Mouse (Mus musculus) midbrain, embryonic 10.5 days (tissue): ENCODE data around the gene Dnajb11. TPM values are rescaled to one million over a fixed set of nuclear protein-coding genes. Genes with fewer than 3 reads are reported as not detected.

ENCODE experiments used
- DNase-seq: peaks from one replicate; pipeline ENCODE4 v3.0.0-alpha.2; 2017; ENCODE audit warnings: low spot score
- H3K27ac ChIP-seq: fragments of 300-500 bp; sonication (generic); replicated peaks from 2 replicates; pipeline ENCODE4 v1.5.1; 2016; ENCODE audit warnings: mild to moderate bottlenecking
- H3K27me3 ChIP-seq: fragments of 300-500 bp; sonication (generic); 2 replicates; pipeline ENCODE4 v1.6.1; 2016; ENCODE audit warnings: low read depth, mild to moderate bottlenecking; ENCODE audit not compliant: poor library complexity, severe bottlenecking
- H3K36me3 ChIP-seq: fragments of 300-500 bp; sonication (generic); 2 replicates; pipeline ENCODE4 v1.6.1; 2016; ENCODE audit warnings: mild to moderate bottlenecking, moderate library complexity
- H3K4me1 ChIP-seq: fragments of 300-500 bp; sonication (generic); 2 replicates; pipeline ENCODE4 v1.6.1; 2016
- H3K4me3 ChIP-seq: fragments of 300-500 bp; sonication (generic); 2 replicates; pipeline ENCODE4 v1.5.1; 2016; ENCODE audit warnings: mild to moderate bottlenecking, moderate library complexity
- H3K9me3 ChIP-seq: fragments of 300-500 bp; sonication (generic); replicated peaks from 2 replicates; pipeline ENCODE4 v1.6.1; 2016; ENCODE audit warnings: mild to moderate bottlenecking
- WGBS: fragments of 180-500 bp; shearing (Covaris S2); methylation state at CpG from one replicate; pipeline ENCODE4 v1.1.7; 2016; 5-methylcytosine and 5-hydroxymethylcytosine counted together
- polyA plus RNA-seq: library from polyadenylated mRNA; unstranded; fragments of >200 nt; fragmentation: Nextera tagmentation; extraction: Ambion mirVana; gene quantifications from 2 replicates; pipeline ENCODE4 v1.2.1, GENCODE M21; 2016

Gene Dnajb11
- polyA plus RNA-seq, 1 experiment from 2014 or later, result 100 TPM

DNA sequence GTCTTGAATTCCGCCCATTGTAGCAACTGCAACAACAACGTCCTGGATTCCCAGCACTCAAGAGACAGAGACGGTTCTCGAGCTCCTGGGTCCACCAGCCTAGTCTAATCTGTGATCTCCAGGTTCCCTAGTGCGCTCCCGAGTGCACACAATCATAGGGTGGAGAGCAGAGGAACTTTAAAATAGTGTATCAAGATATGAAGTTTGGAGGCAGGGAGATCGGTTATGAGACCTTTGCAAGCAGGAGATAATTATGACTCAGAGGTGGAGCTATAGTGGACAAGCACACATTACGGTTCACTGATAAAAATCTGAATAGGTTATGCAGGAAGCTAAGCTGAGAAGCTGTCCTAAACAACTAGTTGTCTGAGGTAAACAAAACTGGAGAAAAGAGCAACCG, 872 bp upstream of the Dnajb11 start:
- Histone ChIP-seq H3K4me3 (peak overlapping the region; percentile 86), H3K27me3 (no peaks in the 10 kb centered on the region), H3K4me1 (peaks cover 21% of the 10 kb centered on the region), H3K9me3 (no peaks in the 10 kb centered on the region), H3K36me3 (peaks cover 21% of the 10 kb centered on the region), H3K27ac (peak overlapping the region; percentile 83)
- no peak for DNase-seq
- 21% methylated on average over 9 of the region's 9 CpGs for WGBS

DNA sequence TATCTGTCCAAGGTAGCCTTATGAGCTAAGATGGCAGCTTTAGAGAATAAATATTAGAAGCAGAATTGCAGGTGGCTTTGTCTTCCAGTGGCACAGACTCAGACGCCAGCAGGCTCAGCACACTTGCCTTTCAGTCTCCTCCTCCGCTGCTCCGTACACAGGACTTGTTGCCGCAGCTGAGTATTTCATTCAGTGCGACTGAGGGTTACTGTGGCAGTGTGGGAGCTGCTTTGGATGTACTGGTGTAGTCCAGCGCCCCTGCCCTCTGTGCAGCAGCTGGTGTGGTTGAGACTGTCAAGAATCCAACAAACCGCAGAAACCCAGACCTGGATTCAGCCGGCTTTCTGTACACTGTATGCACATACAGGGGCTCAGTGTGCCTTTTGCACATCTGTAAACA, 14.8 kb downstream of the Dnajb11 start:
- WGBS, result 97% methylated on average over 8 of the region's 8 CpGs
- H3K9me3 ChIP-seq, result no peaks in the 10 kb centered on the region
- H3K4me1 ChIP-seq, result no peaks in the 10 kb centered on the region
- H3K4me3 ChIP-seq, result no peak overlapping the region
- peaks cover 64% of the 10 kb centered on the region for H3K36me3 ChIP-seq
- DNase-seq, result no peak
- no peak overlapping the region for H3K27ac ChIP-seq
- H3K27me3 ChIP-seq, result no peaks in the 10 kb centered on the region

DNA sequence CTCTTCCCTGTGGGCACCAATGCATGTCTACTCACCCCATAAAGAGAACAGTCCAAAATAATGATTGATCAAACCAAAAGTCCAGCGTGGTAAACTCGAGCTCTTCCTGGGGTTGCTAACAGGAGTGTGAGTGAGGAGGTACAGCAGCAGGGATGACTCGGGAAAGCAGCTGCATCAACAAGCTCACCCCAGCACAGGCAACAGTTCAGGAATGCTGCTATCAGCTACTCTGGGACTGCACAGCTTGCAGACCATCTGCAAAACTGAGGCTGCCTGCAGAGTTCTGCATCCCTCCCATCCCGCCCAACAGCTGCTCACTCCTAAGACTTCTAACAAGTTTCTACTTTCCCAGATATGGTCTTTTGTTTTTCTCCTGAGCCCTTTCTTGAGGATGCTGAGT, 15.7 kb downstream of the Dnajb11 start:
- no peak overlapping the region for H3K27ac ChIP-seq
- no peaks in the 10 kb centered on the region for H3K4me1 ChIP-seq
- peaks cover 54% of the 10 kb centered on the region for H3K36me3 ChIP-seq
- DNase-seq, result no peak
- 75% methylated on average over 4 of the region's 4 CpGs for whole genome bisulfite sequencing
- no peak overlapping the region for H3K4me3 ChIP-seq
- H3K9me3 ChIP-seq, result no peaks in the 10 kb centered on the region
- H3K27me3 ChIP-seq, result no peaks in the 10 kb centered on the region

DNA sequence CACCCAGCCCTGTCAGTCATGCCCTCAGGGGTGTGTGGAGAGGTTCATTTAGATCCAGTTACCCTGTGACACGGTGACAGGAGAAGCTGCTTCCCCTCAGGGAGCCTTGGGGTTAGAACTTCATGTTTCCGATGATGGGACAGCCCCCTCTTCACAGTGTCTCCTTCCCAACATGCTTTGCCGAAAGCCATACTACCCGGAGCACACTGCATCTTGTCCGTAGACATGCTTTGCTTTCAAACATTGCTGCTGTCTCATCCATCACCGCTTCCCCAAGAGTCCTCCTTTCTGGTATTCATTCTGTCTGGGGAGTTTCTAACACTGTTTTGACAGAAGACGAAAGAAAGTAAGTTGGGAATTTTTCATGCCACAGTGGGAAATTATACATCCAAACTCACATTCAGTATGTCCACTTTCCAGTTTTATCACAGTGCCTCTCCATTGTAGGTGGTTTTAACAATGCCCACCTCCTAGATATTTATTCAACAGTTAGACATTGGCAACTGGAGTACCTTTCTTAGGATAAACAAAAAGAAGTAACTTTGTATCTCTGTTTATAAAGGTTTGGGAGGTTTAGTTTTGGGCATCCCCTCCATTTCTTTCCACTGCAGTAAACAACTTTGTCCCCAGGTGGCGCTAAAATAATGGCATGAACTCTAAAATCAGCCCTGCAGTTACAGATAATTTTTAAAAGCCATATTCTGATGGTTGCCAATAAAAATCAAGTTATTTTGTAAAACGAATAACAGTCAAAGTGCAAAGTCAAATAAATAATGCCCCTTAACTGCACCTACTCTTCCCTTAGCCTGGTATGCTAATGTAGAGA, 18.8 kb downstream of the Dnajb11 start:
- Histone ChIP-seq H3K27me3 (no peaks in the 10 kb centered on the region), H3K27ac (no peak overlapping the region), H3K4me1 (peaks cover 16% of the 10 kb centered on the region), H3K4me3 (no peak overlapping the region), H3K36me3 (peaks cover 23% of the 10 kb centered on the region), H3K9me3 (no peaks in the 10 kb centered on the region)
- no peak for DNase-seq
- 55% methylated on average over 9 of the region's 9 CpGs for WGBS

DNA sequence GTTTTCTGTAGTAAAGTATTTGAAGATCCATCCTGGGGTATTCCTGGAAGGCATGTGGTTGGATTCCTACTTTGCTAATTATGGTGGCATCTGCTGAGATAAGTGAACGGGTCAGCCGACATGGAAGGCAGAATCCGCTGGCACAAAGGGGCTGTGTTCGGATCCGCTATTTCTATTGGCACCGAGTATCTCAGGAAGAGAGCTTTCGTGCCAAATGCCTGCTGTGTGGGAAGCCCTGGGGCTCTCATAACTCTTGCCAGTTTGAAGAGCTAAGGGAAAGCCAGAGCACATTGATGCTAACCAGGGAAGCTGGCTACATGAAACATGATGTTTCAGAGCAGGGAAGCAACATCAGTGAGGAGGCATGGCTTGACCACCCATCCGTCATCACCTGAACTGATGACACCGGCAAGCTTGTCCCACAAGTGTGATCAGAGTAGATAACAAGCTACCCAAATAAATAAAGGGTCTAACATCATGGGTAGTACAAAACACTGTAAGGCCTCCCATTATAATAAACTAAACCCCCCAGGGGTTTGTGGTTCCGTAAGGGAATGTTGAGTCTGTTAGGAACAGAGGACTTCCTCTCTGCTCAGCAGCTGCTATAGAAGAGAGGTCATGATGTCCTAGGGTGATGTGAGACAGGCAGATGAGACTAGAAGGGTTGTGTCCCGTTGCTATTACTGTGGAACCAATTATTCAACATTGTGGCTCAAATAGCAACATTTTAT, 20.2 kb downstream of the Dnajb11 start:
- H3K9me3 ChIP-seq, result no peaks in the 10 kb centered on the region
- no peaks in the 10 kb centered on the region for H3K27me3 ChIP-seq
- DNase-seq, result no peak
- WGBS, result 83% methylated on average over 11 of the region's 11 CpGs
- H3K4me3 ChIP-seq, result no peak overlapping the region
- no peak overlapping the region for H3K27ac ChIP-seq
- H3K36me3 ChIP-seq, result peaks cover 10% of the 10 kb centered on the region
- peaks cover 16% of the 10 kb centered on the region for H3K4me1 ChIP-seq

DNA sequence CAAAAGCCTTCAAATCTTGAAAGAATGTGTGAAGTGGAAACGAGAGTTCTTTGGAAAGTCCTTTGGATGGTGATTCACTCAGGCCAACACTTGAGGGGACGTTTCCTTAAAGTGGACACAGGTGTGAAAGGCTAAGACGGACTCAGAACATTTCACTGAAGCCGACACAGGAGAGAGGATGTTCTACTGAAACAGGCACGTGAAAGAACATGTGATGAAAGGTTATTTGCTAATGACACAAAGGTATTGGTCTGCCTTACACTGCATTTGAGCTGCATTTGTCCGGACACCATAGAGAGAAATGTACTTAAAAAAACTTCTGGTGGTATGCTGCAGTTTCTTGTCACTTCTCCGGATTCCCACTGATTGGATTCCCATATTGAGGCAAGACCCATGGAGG, 21.1 kb downstream of the Dnajb11 start:
- Histone ChIP-seq H3K27ac (no peak overlapping the region), H3K27me3 (no peaks in the 10 kb centered on the region), H3K9me3 (no peaks in the 10 kb centered on the region), H3K4me3 (no peak overlapping the region), H3K36me3 (peaks cover under 1% of the 10 kb centered on the region; the same call in 1 of the 2 replicates), H3K4me1 (peaks cover 16% of the 10 kb centered on the region)
- WGBS, result 77% methylated on average over 7 of the region's 7 CpGs
- no peak for DNase-seq

DNA sequence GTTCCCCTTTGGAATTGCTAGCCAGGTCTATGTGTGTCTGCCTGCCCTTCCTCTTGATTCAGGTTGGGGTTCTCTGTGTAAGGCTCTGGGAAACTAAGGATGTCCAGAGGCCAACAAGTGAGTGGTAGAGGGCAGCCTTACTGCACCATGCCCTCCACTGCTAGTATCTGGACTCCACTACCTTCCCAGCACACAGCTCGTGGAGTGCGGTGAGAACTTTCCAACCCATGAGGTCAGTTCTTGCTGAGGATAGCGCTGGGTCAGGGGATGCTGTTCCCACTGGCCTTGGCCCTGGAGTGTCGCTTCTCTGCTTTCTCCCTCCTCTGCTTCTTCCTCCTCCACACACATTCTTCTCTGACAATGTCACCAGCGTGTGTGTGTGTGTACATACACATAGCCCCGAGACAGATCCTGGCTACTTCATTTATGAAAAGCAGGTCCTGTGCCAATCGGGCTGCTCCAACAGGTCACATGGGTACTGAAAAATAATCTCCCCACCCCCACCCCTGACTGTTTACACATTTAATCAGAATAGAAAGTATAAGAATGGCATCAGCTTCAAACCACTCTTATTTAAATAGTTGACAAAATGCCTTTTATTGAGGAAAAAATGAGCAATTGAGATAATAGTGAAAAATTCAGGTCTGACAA, 22.4 kb downstream of the Dnajb11 start:
- Histone ChIP-seq H3K4me3 (no peak overlapping the region), H3K27me3 (no peaks in the 10 kb centered on the region), H3K36me3 (no peaks in the 10 kb centered on the region), H3K27ac (0 out of 2 replicates have a peak overlapping the region, but pooled peaks have one; percentile 28), H3K4me1 (peaks cover 16% of the 10 kb centered on the region), H3K9me3 (no peaks in the 10 kb centered on the region)
- DNase-seq, result no peak
- 77% methylated on average over 7 of the region's 7 CpGs for WGBS

DNA sequence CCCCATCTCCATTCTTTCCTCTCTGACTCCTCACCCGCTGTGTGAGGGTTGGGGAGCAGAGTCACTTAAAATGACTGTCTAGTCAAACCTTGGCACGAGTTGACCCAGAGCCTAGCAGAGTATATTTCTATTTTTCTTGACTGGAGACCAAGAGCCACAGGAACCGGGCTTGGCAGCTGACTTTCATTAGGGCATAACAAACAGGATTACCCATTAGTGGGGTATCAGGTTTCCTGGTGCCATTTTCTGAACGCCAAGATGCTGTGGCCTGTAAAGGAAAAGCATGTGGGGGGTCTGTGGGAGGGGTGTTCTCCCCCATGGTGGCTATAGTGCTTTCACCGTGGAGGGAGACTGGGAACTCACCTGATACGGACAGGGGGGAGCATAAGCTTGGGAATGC, 23.3 kb downstream of the Dnajb11 start:
- DNase-seq, result peak; percentile 40
- WGBS, result 15% methylated on average over 6 of the region's 6 CpGs
- peak overlapping the region; percentile 14; the same call in 1 of the 2 replicates for H3K27ac ChIP-seq
- H3K4me1 ChIP-seq, result peaks cover 16% of the 10 kb centered on the region
- H3K27me3 ChIP-seq, result no peaks in the 10 kb centered on the region
- H3K4me3 ChIP-seq, result no peak overlapping the region
- no peaks in the 10 kb centered on the region for H3K36me3 ChIP-seq
- H3K9me3 ChIP-seq, result no peaks in the 10 kb centered on the region

DNA sequence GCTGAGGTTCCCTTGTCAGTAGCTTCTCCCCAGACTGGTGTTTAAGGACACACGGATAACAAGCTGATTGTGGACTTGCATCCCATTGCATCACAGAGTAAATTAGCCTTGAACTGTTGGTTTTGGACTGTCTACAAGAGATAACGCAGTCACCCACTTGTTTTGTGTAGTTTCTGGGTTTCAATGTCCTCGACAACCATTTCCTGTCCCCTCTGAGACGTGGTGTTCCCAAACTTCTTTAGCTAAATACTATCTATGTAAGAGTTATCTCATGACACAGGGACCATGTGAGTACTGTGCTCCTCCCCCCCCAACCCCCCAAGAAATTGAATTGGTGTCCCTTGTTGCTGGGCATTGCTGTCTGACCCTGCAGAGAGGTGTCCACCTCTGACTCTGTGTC, 23.8 kb downstream of the Dnajb11 start:
- H3K27ac ChIP-seq, result no peak overlapping the region
- no peak overlapping the region for H3K4me3 ChIP-seq
- no peaks in the 10 kb centered on the region for H3K27me3 ChIP-seq
- no peak for DNase-seq
- no peaks in the 10 kb centered on the region for H3K9me3 ChIP-seq
- no peaks in the 10 kb centered on the region for H3K36me3 ChIP-seq
- peaks cover 16% of the 10 kb centered on the region for H3K4me1 ChIP-seq
- WGBS, result 79% methylated on average over 4 of the region's 4 CpGs

DNA sequence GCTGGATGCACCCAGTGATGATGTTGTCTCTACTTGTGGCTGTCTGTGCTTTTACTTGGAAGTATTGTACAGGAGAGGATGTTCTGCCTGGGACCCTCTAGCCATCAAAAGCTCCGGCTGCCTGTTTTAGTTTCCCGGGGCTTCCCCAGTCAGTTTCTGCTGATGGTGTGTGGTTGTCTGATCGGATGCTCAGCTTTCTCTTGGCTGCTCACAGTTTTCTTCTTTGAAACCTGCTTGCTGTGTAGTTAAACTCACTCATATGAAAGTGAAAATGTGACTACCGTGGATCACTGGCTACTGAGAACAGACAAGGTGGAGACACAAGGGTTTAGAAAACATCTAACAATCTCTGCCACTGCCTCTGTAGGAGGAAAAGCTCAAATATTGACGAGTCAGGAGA, 25.8 kb downstream of the Dnajb11 start:
- 78% methylated on average over 5 of the region's 5 CpGs for WGBS
- DNase-seq, result no peak
- Histone ChIP-seq H3K4me3 (no peak overlapping the region), H3K4me1 (peaks cover 19% of the 10 kb centered on the region), H3K27me3 (no peaks in the 10 kb centered on the region), H3K27ac (no peak overlapping the region), H3K9me3 (no peaks in the 10 kb centered on the region), H3K36me3 (no peaks in the 10 kb centered on the region)

DNA sequence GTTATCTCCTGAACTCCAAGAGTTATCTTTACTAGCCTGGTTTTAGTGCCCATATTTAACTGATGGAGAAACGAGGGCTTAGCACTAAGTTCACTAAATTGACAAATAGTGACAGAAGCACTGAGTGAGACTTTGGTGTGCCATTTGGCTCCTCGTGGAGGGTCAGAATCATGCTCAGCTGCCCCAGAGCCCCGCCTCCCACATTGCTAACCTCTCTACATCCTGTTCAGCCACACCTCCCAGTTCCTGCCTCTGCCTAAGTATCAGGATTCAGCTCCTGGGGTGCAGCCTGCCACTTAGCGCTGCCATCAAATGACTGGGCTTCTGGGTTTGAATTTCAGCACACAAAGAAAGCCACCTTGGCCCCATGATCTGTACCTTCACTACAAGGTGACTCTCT, 27.7 kb downstream of the Dnajb11 start:
- no peak for DNase-seq
- H3K4me1 ChIP-seq, result peaks cover 23% of the 10 kb centered on the region

DNA sequence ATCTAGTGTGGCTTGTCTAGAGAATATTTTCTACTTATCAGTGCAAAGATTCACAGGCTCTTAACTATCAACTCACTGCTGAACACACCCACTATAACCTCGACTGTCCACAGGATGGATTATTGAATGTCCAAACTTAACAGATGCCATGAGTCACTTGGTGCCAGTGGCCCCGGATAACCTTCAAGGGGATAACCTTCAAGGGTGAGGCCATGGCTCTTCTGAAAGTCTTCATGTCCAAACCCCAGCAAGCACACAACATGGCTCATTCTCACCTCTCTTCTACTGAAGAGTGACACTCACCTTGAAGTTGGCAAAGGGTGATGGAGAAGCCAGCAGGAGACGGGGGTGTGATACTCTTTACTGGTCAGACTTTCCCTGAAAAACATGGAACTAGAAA, 29.1 kb downstream of the Dnajb11 start:
- peaks cover 13% of the 10 kb centered on the region for H3K4me1 ChIP-seq
- WGBS, result 82% methylated on average over 3 of the region's 3 CpGs
- no peaks in the 10 kb centered on the region for H3K9me3 ChIP-seq
- DNase-seq, result no peak
- H3K27me3 ChIP-seq, result no peaks in the 10 kb centered on the region
- no peak overlapping the region for H3K4me3 ChIP-seq
- H3K36me3 ChIP-seq, result no peaks in the 10 kb centered on the region
- H3K27ac ChIP-seq, result no peak overlapping the region

More for the DNA sequence above, 27.7 kb downstream of the Dnajb11 start:
- Histone ChIP-seq H3K27me3 (no peaks in the 10 kb centered on the region), H3K27ac (no peak overlapping the region), H3K9me3 (no peaks in the 10 kb centered on the region), H3K4me3 (no peak overlapping the region), H3K36me3 (no peaks in the 10 kb centered on the region)
- WGBS, result 54% methylated on average over 4 of the region's 4 CpGs

DNA sequence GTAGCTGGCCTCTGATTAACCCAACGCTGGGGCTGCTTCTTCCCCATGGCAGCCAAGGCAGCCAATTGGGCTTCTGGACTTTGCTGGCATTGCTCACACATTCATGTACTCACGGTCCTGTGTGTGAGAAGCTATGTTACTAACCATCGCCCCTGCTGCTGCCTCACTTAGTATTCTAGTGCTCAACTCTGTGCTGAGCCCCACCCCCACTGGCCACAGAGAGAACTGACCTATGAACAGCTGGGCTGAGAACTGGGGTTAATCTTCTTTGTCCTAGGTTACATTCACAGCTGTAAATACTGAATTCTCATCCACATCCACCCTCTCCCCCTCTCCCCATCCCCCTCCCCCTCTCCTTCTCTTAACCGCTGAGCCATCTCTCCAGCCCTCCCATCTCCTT, 31.2 kb downstream of the Dnajb11 start:
- Histone ChIP-seq H3K9me3 (no peaks in the 10 kb centered on the region), H3K4me3 (no peak overlapping the region), H3K27ac (peak overlapping the region; percentile 65), H3K36me3 (no peaks in the 10 kb centered on the region), H3K4me1 (peaks cover 16% of the 10 kb centered on the region), H3K27me3 (no peaks in the 10 kb centered on the region)
- WGBS, result 55% methylated on average over 4 of the region's 4 CpGs
- DNase-seq, result peak; percentile 23
